Mouse (Mus musculus) skeletal muscle tissue, postnatal 0 days (tissue): Measurements from ENCODE around the gene Ehbp1. TPM values are rescaled to one million over a fixed set of nuclear protein-coding genes. Genes with fewer than 3 reads are reported as not detected.

Source experiments
- polyA plus RNA-seq: library from polyadenylated mRNA; unstranded; fragments of >200 nt; fragmentation: Nextera tagmentation; extraction: Ambion mirVana; gene quantifications from 2 replicates; pipeline ENCODE4 v1.2.1, GENCODE M21; 2015

Gene Ehbp1
- polyA plus RNA-seq, result 6.1 and 6.3 TPM in 2 replicates

DNA sequence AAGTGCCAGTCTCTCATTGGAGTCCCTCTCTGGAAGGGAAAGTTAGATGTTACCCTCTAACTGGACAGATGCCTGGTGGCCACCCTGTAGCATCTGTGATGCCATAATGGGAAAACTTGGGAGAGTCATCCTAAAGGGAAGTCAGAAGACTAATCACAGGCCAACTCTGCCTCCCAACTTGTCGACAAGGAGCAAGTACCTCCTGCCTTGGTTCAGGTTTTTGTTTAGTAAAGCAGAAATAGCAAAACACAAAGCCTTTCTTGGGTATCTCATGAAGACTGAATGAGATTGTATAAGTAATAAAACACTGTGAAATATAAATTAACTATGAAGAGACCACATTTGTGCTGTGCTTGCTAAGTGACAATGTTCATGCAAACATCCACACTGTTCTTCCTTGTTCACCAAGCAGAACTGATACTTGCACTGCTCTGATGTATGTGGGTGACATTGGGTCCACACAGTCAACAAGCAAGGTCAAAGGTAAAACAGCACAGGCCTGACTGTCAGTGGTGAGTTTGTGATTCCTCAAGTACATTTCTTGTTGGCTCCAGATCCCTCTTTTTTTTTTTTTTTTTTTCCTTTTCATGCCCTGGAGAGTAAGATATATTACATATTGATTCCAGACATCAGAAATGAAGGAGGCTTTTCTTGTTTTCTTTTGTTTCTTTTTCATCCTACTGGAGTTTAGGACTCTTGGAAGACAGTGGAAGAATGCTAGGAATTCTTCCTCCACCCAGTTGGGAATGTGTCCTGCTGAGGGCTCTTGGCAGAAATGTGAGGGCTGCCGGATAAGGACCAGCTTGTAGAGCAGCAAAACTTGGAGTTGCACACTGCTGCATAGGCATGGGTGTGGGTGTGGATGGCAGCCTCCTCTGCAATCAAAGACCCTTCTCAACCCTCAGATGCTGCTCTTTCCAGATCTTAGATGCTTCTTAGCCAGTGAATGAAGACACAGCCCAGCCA is at the start of gene Ehbp1:
TSS of gene Ehbp1 (minus strand) at position 51 of the 966 bp plus-strand sequence.

GRCm38 (mm10) chr11:22002783-22003340 is 339.2 kb downstream of the Ehbp1 start, which contains the start of gene Otx1:
Gene Otx1 (minus strand): TSS chr11:22002897.

Other genes with a start within 250 kb of the Ehbp1 start
- gene Tmem17, start 169.8 kb upstream of the Ehbp1 start, polyA plus RNA-seq, result 6.7 and 8.7 TPM in 2 replicates